Mouse (Mus musculus) Muller cell, postnatal 12 days (primary cell): ENCODE measurements around the gene 9230102O04Rik.

ENCODE experiments used
- DNase-seq: peaks from one replicate; pipeline ENCODE4 v3.0.0-alpha.2; 2015; ENCODE audit errors: inconsistent ontology term

9230102O04Rik gene

GRCm38 (mm10) chr2:9885217-9885770 is 4.0 kb downstream of the 9230102O04Rik start:
- DNase-seq: no peak

DNA sequence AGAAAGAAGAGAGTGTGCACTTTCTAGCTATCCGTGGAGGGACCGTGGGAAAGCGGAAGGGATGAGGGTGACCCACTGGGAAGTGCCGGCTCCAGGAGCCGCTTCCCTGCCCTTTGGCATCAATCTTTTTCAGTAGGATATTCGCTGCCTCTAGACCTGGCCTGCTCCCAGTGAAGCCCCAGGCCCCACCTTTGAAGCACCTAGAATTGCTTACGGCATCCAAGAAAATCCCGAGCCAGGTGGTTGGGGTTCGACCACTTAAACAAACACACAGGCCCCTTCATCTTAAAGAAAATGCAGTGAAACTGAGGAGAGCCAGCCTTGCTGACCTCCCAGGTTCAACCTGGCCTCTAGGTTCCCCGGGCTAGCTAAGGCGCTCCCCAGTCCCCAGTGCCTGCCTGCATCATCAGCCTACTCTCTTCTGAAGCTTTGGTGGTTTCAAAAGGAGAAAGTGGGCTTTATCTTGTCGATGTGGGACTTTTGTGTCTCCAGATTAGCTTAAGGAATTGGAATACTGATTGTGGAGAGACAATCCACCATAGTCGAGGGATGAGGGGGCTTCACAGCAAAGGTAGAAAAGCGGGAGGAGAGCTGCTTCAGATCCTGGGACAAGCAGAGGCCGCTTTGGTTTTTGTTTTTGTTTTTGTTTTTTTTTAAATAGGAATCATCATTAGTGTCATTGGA is 4.7 kb downstream of the 9230102O04Rik start:
- no peak for DNase-seq

GRCm38 (mm10) chr2:9883803-9884532 is 5.4 kb downstream of the 9230102O04Rik start:
- DNase-seq: no peak

DNA sequence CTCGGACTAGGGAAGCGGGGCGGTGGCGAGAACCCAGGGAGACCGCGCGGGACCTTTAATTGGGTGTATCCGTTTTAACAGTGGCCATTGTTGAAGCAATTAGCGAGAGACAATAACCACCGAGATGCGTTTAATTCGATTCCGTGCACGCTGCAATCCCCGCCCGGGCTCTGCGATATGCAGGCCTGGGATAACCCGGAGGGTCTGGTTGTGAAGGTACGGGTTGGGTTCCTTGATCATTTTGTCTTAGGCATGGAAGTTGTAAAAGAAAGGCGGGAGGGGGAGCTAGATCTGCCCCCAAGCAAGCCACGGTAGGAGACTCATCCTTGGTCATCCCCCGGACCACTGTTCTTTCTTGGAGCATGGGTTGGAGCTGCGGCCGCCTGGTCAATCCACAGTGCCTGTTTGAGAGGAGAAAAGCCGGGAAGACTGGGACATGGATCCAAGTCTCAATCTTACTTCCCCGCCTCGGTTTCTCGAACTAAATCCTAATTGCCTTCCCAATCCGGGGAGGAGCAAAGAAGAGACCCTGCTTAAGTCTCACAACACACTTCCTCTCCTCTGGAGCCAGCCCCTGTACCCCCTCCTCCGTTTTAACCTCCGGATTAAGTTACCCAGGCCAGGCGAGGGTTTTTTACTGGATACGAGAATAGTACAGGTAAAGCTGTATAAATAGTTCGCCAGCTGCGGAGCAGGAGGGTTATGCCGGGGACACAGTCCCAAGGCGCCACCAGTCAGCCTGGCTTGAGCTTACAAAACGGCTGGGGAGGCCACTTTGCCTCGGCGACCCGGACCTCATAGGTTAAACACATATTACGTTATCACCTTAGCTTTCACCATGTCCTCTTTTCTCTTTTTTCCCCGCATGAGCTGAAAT is 6.2 kb downstream of the 9230102O04Rik start:
- DNase-seq: peak; percentile 50

- DNase-seq: no peak
Observed at GRCm38 (mm10) chr2:9882371-9882925, 6.9 kb downstream of the 9230102O04Rik start.

DNA sequence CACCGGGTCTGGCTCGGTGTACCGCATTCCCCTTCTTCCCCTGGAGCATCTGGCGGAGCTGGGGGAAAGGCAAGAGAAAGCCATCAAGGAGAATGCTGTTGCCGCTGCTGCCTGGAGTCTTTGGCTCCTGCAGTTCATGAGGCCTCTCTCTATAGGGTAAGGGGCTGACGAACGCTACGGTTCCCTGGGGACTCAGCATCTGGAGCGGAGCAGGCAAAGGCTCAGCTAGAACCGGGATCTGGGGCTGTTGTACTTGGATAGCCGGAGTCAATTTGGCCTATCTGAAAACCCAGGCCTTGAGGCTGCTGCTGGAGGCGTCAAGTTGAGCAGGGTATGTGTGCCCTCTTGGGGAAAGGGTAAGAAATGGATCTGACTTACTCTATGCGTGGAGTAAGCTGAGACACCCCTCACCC is 7.7 kb downstream of the 9230102O04Rik start:
- no peak for DNase-seq

- no peak for DNase-seq
Observed at GRCm38 (mm10) chr2:9881051-9881591, 8.2 kb downstream of the 9230102O04Rik start, which contains the start of gene 4930412O13Rik. Gene 4930412O13Rik (plus strand): TSS chr2:9881252.

GRCm38 (mm10) chr2:9880271-9880670 is 9.1 kb downstream of the 9230102O04Rik start:
- no peak for DNase-seq

DNA sequence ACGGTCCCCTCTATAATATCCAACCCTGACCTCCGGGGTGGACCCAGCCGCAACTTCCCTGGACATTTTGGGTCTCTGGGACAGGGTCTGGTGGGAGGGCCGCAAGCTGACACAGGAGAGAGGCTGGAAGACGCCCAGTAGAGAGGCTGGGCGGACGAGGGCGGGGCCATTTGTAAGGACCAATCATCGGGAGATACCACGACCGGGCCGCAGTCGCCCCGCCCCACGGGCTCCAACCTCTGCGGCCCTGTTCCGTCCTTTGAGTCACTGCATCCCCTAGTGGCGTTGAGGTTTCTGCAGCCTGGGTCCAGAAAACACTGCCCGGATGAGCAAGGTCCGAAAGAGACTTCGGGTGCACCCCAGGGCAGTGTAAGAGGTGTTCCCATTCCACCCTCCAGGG is 9.8 kb downstream of the 9230102O04Rik start:
- peak; percentile 98 for DNase-seq

GRCm38 (mm10) chr2:9879092-9879491 is 10.2 kb downstream of the 9230102O04Rik start:
- DNase-seq: no peak

DNA sequence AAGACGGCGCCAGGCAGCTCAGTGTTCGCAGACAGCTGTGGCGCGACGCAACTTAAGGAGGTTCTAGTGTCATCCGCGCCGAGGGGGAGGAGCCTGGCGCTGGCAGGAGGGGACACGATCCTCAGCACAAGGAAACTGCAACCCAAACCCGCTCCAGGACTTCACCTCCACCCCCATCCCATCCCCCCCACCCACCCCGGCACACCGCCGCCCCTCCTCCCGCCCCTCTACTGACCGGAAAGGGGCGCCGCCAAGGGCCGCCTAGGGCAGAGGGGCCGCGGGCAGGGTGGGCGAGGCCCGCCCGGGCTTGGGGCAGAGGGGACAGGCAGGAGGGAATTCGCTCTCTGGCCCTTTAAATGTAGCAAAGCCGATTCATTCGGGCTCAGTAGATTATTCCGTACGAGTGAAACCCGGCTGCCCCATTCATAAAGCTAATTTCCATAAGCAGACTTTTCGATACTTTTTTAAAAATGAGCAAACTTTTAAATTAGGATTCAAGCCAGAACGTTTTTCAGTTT is 10.7 kb downstream of the 9230102O04Rik start:
- no peak for DNase-seq

DNA sequence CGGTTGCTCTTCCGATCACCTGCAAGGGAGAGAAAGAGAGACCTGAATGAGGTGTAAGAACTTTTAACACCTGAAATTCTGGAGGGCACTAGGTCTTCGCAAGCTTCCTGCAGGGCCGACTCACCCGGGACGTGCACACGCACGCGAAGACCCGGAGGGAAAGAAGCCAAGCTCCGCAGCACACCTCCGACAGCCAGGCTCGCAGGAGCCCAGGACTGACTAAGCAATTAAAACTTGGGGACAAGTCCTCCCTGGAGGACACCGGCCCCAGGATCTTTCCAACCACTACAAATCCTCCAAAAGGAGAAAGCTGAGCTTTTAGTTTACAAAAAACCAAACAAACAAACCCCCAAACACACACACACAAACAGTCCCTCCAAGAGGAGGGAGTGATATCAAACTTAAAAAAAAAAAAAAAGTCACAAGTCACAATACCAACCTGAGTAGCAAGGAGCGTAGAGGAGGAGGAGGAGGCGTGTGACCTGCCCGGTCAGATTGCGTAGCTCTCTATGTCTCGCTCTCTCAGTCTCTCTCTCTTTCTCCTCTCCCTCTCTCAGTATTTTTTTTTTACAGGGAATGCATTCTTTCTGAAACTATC is 11.3 kb downstream of the 9230102O04Rik start:
- no peak for DNase-seq

DNA sequence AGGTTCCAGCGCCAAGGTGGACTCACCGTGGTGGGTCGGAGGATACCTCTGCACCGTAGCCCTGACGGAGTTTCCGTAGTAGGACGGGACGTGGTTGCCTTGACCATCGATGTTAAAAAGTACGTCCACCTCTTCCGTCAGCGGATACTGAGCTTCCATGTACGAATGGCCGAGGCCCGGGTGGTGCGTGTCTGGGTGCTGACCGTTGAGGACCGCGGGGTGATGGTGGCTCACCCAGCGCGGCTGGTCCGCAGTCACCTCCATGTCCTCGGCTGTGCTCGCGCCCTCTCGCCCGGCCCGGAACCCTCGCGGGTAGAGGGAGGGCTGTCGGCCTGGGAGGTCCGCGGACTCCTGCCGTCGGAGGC is 12.0 kb downstream of the 9230102O04Rik start:
- no peak for DNase-seq

DNA sequence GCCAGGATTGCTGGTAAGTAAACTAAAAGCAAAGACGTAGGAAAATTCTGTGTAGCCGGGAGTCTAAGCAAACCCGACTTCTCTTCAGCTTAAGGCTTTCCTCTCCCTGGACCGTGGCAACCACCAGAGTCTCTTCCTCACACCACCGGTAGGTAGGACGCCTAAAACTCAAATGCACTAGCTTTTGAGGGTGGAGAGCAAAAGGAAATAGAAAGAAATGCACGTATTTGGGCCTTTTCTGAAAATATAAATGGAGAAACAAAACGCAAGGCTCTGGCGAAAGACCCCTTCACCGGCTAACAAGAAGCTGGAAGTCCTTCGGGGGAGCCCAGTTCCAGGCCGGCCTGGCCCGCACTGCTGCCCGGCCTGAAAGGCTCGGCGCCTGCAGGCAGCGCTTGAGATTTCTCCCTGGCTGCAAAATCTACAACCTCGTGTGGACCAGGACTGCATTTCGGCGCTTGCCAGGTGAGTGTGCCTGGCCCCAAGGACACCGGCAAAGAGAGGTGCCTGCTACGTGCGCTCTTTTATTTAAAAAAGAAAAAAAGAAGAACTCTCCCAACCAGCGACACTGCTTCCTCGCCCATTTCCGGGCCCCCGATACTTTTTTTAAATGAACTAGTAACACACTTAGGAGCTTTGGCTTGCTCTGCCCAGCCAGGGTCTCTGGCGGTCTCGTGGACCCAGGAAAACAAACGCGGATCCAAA is 12.6 kb downstream of the 9230102O04Rik start:
- DNase-seq: no peak

- no peak for DNase-seq
Observed at GRCm38 (mm10) chr2:9875676-9876357, 13.5 kb downstream of the 9230102O04Rik start.

- DNase-seq: no peak
Observed at GRCm38 (mm10) chr2:9875220-9875619, 14.1 kb downstream of the 9230102O04Rik start.

- no peak for DNase-seq
Observed at GRCm38 (mm10) chr2:9874467-9875219, 14.7 kb downstream of the 9230102O04Rik start.

DNA sequence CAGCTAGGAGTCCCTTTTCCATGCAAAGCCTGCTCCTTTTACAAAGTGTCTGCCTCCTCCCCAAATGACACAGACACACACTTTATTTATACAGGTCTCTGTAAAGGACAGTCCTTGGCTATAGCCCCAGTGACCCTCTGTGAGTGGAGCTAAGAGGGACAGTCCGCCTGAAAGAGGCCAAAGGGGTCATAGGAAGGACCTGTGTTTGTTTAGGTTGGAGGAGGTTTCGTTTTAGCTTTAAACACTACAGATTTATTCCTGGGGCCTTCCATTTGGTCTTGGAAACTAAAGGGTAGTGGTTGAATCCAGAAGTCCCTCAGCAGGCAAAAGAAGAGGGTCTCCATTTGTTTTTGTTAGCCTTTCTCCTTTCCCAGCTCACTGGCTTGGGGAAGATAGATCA is 15.6 kb downstream of the 9230102O04Rik start:
- no peak for DNase-seq

GRCm38 (mm10) chr2:9872682-9873081 is 16.7 kb downstream of the 9230102O04Rik start:
- DNase-seq: peak; percentile 53
